Mouse (Mus musculus) neural tube, embryonic 11.5 days (tissue): ENCODE data around the gene Grem1. TPM values are rescaled to one million over a fixed set of nuclear protein-coding genes. Genes with fewer than 3 reads are reported as not detected.

Experiments used
- ATAC-seq: fragments of 200-750 bp; cut with Nextera tagmentation; 2 replicates; pipeline ENCODE4 v1.8.0; 2017; ENCODE audit warnings: moderate number of reproducible peaks, mild to moderate bottlenecking, moderate TSS enrichment, moderate library complexity; ENCODE audit not compliant: insufficient read depth, low FRiP score, low TSS enrichment
- DNase-seq: peaks from one replicate; pipeline ENCODE4 v3.0.0-alpha.2; 2015; ENCODE audit warnings: low spot score
- H3K27ac ChIP-seq: fragments of 300-500 bp; sonication (generic); 2 replicates; pipeline ENCODE4 v1.5.1; 2014; ENCODE audit warnings: low read depth, mild to moderate bottlenecking, low read length
- H3K27me3 ChIP-seq: fragments of 300-500 bp; sonication (generic); 2 replicates; pipeline ENCODE4 v1.6.1; 2014; ENCODE audit warnings: mild to moderate bottlenecking, low read length, mixed read lengths; ENCODE audit not compliant: control insufficient read depth, insufficient read depth
- H3K36me3 ChIP-seq: fragments of 300-500 bp; sonication (generic); 2 replicates; pipeline ENCODE4 v1.6.1; 2014; ENCODE audit warnings: mild to moderate bottlenecking, low read length, moderate library complexity, mixed read lengths; ENCODE audit not compliant: control insufficient read depth, insufficient read depth
- H3K4me1 ChIP-seq: fragments of 300-500 bp; sonication (generic); 2 replicates; pipeline ENCODE4 v1.6.1; 2014; ENCODE audit warnings: low read length, mixed read lengths; ENCODE audit not compliant: control insufficient read depth, insufficient read depth
- H3K4me2 ChIP-seq: fragments of 300-500 bp; sonication (generic); 2 replicates; pipeline ENCODE4 v1.6.1; 2014; ENCODE audit warnings: low read depth, mild to moderate bottlenecking, moderate library complexity
- H3K4me3 ChIP-seq: fragments of 300-500 bp; sonication (generic); 2 replicates; pipeline ENCODE4 v1.5.1; 2014; ENCODE audit warnings: low read depth, low read length
- H3K9ac ChIP-seq: fragments of 300-500 bp; sonication (generic); 2 replicates; pipeline ENCODE4 v1.6.1; 2014; ENCODE audit warnings: mild to moderate bottlenecking, low read length
- H3K9me3 ChIP-seq: fragments of 300-500 bp; sonication (generic); 2 replicates; pipeline ENCODE4 v1.6.1; 2016; ENCODE audit warnings: low read length; ENCODE audit not compliant: control insufficient read depth
- WGBS: fragments of 180-500 bp; shearing (Covaris S2); extraction: QIAGEN DNeasy Blood & Tissue Kit; methylation state at CpG from one replicate; pipeline ENCODE4 v1.1.7; 2014; 5-methylcytosine and 5-hydroxymethylcytosine counted together
- polyA plus RNA-seq: library from polyadenylated mRNA; unstranded; fragments of >200 nt; fragmentation: Nextera tagmentation; extraction: Ambion mirVana; gene quantifications from 2 replicates; pipeline ENCODE4 v1.2.1, GENCODE M21; 2014

Grem1 gene
- polyA plus RNA-seq, result 0.85 and 1.6 TPM in 2 replicates

DNA sequence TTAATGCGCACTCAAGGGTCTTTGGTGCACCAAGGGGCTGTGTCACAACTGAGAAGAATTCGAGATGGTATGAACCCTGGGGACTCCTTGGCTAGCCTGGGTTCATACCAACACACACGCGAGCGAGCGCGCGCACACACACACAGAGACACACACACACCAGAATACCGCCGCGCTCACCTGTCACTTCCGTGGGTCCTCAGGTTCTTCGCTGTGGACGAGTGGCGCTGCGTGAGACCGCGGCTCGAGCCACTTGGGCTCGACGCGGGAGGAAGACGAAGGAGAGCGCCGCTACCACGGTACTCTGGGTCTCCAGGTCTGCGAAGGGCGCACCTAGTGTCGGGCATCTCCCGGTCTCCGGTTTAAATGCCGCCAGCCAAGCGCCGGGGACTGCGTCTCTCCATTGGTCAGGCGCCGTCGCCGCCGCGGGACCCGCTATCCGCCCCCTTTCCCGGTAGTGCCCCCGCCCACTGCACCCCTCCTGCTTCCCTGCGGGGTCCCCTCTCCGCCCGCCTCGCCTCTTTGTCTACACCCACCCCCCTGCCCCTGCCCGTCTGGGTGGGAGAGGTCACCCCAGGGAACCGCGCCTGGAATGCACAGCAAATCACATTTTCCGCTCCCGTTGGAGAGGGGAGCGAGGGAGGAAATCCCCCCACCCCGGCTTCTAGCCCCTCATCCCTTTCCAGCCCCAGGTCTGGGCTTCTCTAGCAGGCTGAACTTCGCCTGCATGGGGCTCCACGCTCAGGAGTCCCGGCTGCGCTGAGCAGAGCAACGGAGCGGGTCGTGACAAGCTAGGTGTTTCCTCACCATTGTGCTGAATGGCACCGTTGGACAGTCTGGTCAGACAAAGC, at the start of gene Grem1:
Grem1 (minus strand) TSS at position 336 of the 851 bp plus-strand sequence.
- H3K4me1 ChIP-seq, result no peaks in the 10 kb centered on the region
- peak; percentile 46 for ATAC-seq
- peak; percentile 60 for DNase-seq
- WGBS, result under 1% methylated on average over 59 of the region's 64 CpGs
- H3K9me3 ChIP-seq, result no peaks in the 10 kb centered on the region
- no peak within 1 kb of the TSS for H3K27ac ChIP-seq
- peak within 1 kb of the TSS; percentile 56 for H3K9ac ChIP-seq
- H3K4me2 ChIP-seq, result peak within 1 kb of the TSS; percentile 98
- peaks cover 36% of the 10 kb centered on the region for H3K27me3 ChIP-seq
- H3K4me3 ChIP-seq, result peak within 1 kb of the TSS; percentile 57
- H3K36me3 ChIP-seq, result no peaks in the 10 kb centered on the region

DNA sequence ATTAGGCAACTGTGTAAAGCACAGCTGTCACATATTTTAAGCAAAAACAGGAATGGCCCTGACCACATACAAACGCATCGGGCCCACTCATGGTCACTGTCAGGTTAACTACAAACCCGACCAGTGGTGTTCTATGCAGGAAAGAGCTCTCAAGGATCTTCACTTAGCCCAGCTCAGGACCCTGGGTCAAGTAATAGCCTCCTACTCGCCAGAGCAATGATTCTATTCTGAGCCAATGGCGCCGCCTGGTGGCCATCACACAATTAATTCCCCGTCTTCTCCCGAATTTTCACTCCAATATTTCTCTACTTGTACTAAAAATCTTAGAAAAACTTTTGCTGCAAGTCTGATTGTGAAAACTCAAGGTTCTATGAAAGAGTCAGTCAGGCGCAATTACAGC, 49.2 kb upstream of the Grem1 start:
- Histone ChIP-seq H3K4me1 (no peaks in the 10 kb centered on the region), H3K4me3 (no peak overlapping the region), H3K9ac (no peak overlapping the region), H3K27me3 (no peaks in the 10 kb centered on the region), H3K27ac (no peak overlapping the region), H3K4me2 (no peak overlapping the region), H3K36me3 (no peaks in the 10 kb centered on the region), H3K9me3 (no peaks in the 10 kb centered on the region)
- ATAC-seq (0 out of 2 replicates have a peak, but pooled peaks have one; percentile 35), DNase-seq (peak; percentile 64)
- 24% methylated on average over 9 of the region's 9 CpGs for WGBS

DNA sequence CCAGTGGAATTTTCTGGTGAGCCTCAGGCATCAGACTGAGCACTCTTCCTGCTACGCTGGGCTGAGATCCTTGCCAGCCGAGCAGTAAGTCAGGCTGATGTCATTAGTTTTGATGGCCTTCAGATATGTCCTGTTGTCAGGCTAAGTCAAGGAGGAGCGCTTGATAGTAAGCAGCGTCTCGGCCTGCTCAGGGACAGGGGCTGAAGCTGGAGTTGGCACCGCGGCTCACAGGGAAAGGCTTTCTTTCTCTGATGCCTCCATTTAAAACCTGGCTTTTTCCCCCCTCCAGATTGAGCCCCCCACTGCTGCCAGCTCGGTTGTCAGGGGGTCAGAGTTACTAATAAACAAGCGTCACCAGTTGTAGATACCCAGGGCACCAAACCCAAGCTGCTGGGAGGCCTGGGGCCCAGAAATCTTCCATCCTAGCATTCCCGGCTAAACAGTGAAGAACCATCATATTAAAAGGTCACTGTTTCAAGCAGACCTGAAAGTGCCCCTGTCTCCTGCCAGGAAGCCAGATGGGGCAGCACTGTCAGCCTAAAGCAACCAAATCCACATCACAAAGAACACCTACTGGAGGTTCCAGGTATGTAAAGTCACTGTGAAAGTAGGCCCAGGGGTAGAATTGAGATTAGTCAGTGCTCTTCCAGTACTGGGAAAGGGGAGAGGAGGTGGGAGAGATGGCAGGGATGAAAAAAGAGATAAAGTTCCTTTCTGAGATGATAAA, 48.6 kb upstream of the Grem1 start:
- H3K27me3 ChIP-seq, result no peaks in the 10 kb centered on the region

DNA sequence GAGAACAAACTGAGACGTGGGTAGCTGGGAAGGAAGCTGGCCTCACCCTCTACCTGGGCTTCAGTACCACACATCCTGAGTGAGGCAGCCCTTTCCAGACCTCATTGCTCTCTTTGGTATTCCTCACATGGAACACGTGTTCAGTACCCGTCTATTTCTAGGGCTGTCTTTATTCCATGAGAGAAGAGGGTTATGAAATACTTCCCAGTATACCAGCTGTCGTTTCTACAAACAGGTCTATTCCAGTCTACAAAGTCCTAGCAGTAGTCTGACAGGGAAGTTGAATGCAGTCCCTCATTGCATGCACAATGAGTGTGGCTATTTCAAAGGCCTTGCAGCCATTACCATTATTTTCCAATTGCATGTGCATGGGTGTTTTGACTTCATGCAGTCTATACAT, 47.3 kb upstream of the Grem1 start:
- DNase-seq (no peak), ATAC-seq (no peak)
- Histone ChIP-seq H3K4me3 (no peak overlapping the region), H3K27me3 (no peaks in the 10 kb centered on the region), H3K9me3 (no peaks in the 10 kb centered on the region), H3K4me2 (no peak overlapping the region), H3K9ac (no peak overlapping the region), H3K36me3 (no peaks in the 10 kb centered on the region), H3K4me1 (no peaks in the 10 kb centered on the region), H3K27ac (no peak overlapping the region)
- WGBS, result 82% methylated on average over 4 of the region's 4 CpGs

More for the DNA sequence above, 48.6 kb upstream of the Grem1 start:
- ATAC-seq, result no peak
- no peaks in the 10 kb centered on the region for H3K36me3 ChIP-seq
- H3K27ac ChIP-seq, result no peak overlapping the region
- H3K4me2 ChIP-seq, result no peak overlapping the region
- no peak overlapping the region for H3K4me3 ChIP-seq
- H3K9ac ChIP-seq, result no peak overlapping the region
- H3K4me1 ChIP-seq, result no peaks in the 10 kb centered on the region
- 61% methylated on average over 10 of the region's 10 CpGs for WGBS
- DNase-seq, result no peak
- no peaks in the 10 kb centered on the region for H3K9me3 ChIP-seq

DNA sequence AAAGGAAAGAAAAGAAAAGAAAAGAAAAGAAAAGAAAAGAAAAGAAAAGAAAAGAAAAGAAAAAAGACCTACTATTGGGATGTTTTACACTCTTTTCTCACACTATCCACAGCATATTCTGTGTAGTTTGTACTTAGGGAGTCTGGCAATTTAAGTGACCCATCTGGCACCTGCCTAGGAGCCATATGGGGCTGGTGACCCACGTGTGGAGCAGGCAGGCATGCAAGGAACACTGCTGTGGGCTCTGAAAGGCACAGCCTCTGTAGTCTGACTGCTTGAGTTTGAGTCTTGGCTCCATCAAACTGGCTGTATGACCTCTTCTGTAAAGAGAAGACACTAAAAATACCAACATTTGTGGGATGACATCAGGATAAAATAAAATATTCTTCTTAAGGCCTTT, 45.3 kb upstream of the Grem1 start:
- no peak overlapping the region for H3K4me3 ChIP-seq
- ATAC-seq, result no peak
- H3K27me3 ChIP-seq, result no peaks in the 10 kb centered on the region
- no peaks in the 10 kb centered on the region for H3K9me3 ChIP-seq
- H3K9ac ChIP-seq, result no peak overlapping the region
- DNase-seq, result no peak
- no peak overlapping the region for H3K27ac ChIP-seq
- no peaks in the 10 kb centered on the region for H3K4me1 ChIP-seq
- 15% methylated on average over 1 of the region's 1 CpGs for WGBS
- H3K4me2 ChIP-seq, result no peak overlapping the region
- H3K36me3 ChIP-seq, result no peaks in the 10 kb centered on the region

DNA sequence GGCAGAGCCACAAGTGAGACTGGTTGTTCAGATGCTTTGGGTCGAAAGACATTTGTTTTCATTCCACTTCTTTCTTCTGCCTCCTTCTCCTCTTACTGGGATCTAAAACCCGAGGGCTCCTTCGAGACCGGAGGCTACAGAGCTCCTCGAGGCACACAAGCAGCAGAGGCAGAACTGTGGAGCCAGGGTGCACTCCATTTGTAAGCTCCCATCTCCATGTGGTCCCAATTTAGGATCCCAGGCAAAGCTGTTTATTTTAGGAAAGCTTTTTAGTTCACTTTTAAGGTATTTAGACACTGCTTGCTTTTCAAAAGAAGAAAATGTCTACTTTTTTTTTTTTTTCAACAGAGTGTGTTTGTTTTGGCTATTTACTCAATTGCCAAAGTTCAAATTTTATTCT, 42.4 kb upstream of the Grem1 start:
- WGBS, result 76% methylated on average over 5 of the region's 5 CpGs
- Histone ChIP-seq H3K36me3 (no peaks in the 10 kb centered on the region), H3K27ac (no peak overlapping the region), H3K9me3 (no peaks in the 10 kb centered on the region), H3K27me3 (no peaks in the 10 kb centered on the region), H3K4me3 (no peak overlapping the region), H3K4me1 (no peaks in the 10 kb centered on the region), H3K4me2 (no peak overlapping the region), H3K9ac (no peak overlapping the region)
- ATAC-seq, result no peak
- no peak for DNase-seq

DNA sequence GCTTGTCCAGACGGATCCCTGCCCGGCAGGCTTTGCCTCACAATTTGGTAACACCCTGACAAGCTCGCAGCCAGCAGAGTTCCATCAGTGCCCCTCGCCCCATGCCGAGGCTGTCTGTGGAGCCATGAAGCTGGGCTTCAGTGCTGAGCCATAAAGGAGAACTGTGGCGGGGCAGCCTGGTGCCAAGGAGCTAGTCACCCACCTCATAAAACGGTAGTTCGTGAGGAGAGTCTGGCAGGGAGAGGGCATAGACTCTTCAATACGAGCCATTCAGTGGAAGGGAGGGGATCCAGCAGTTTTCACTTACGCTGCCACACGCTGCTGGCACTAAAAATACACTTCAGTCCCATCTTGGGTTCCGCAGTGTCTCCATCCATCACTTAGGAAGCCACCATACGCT, 40.2 kb upstream of the Grem1 start:
- Histone ChIP-seq H3K36me3 (no peaks in the 10 kb centered on the region), H3K27me3 (no peaks in the 10 kb centered on the region), H3K9ac (no peak overlapping the region), H3K4me1 (no peaks in the 10 kb centered on the region), H3K4me2 (no peak overlapping the region), H3K27ac (no peak overlapping the region), H3K4me3 (no peak overlapping the region), H3K9me3 (no peaks in the 10 kb centered on the region)
- no peak for DNase-seq
- no peak for ATAC-seq
- 83% methylated on average over 13 of the region's 13 CpGs for WGBS

DNA sequence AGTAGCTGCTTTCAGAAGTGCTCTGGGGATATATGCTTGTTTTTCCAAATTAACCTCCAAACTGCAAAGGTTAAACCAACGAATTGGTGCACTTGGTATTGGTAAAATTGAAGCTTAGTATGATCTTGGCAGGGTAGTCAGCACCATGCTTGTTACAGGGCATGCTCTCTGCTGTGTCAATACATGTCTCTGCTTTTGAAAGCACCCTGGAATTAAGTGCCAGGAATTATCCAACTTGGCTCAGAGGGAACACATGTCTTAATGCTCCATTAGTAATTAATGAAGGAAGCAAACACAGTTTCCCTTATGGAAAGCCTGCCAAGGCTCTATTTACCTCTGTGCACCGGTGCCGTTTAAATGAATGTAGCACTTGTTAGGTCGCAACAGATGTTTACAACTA, 36.7 kb upstream of the Grem1 start:
- DNase-seq, result no peak
- no peak overlapping the region for H3K4me2 ChIP-seq
- 79% methylated on average over 4 of the region's 4 CpGs for WGBS
- no peak overlapping the region for H3K27ac ChIP-seq
- no peaks in the 10 kb centered on the region for H3K27me3 ChIP-seq
- H3K4me1 ChIP-seq, result no peaks in the 10 kb centered on the region
- H3K9ac ChIP-seq, result no peak overlapping the region
- H3K9me3 ChIP-seq, result no peaks in the 10 kb centered on the region
- no peak overlapping the region for H3K4me3 ChIP-seq
- H3K36me3 ChIP-seq, result no peaks in the 10 kb centered on the region
- no peak for ATAC-seq
